Mouse (Mus musculus): ENCODE data around the gene Elfn1.
"Not testable (repeated sequence)": the region's sequence is repeated elsewhere in the genome, so short reads cannot be mapped to it uniquely, and the experiment has no call there.

Elfn1 gene

DNA sequence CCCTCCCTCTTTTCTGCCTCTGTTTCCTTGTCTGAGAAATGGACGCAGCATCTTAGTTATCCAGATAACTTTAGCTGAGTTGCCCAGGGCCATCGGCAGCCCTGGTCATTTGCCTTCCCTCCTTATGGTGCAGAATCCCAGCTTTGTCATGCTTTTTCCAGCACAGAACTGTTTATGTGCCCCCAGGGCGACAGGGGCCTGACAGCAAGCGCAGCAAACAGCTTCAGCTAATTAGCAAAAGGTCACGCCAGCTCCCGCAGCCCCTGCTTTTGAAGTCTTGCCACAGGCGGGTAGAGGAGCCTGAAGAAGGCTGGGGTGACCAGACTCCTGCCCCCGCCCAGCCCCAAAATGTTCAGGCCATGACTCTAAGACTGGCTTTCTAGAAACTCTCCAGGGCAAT, 41.6 kb downstream of the Elfn1 start:
- in situ Hi-C loops (cut with MboI; ENCODE audit: low pct_unique_long_range_greater_than_20kb in 1 of 2, low sequenced_read_pairs in 2 of 2, unreplicated experiment in 1 of 2) = no loop called here

DNA sequence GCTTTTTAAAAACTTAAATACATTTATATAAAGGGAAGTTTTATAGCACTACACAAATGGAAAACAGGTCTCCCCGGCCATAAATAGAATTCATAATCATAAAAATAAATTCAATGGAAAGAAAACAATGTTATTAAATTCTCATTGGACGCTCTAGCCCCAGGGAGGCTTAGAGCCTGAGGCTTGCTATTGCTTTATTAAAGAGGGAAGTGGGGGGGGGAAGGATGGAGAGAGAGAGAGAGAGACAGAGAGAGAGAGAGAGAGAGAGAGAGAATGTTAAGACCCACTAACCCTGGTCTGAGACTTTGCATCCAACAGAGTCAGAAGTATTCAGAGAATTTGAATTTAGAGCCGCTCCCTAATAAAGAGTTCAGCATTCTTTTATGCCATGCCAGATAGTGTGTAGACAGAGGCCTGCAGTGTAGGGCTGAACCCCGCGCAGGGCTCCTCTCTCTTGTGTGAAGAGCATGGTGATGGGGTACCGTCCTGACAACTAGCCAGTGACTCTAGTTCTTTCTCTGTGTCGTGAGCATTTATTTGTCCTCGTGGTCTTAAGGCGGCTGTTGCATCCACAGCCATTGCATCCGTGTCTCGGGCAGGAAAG, 42.3 kb downstream of the Elfn1 start:
- in situ Hi-C loops (cut with MboI; ENCODE audit: low pct_unique_long_range_greater_than_20kb in 1 of 2, low sequenced_read_pairs in 2 of 2, unreplicated experiment in 1 of 2) = no loop called here

- in situ Hi-C loops (cut with MboI; ENCODE audit: low pct_unique_long_range_greater_than_20kb in 1 of 2, low sequenced_read_pairs in 2 of 2, unreplicated experiment in 1 of 2) = no loop called here
Observed at GRCm38 (mm10) chr5:139956859-139957258, 49.1 kb downstream of the Elfn1 start.

GRCm38 (mm10) chr5:139959741-139960140, 52.0 kb downstream of the Elfn1 start:
- in situ Hi-C loops (cut with MboI; ENCODE audit: low pct_unique_long_range_greater_than_20kb in 1 of 2, low sequenced_read_pairs in 2 of 2, unreplicated experiment in 1 of 2) = no loop called here

GRCm38 (mm10) chr5:139964391-139964790, 56.6 kb downstream of the Elfn1 start:
- in situ Hi-C loops (cut with MboI; ENCODE audit: low pct_unique_long_range_greater_than_20kb in 1 of 2, low sequenced_read_pairs in 2 of 2, unreplicated experiment in 1 of 2) = no loop called here

DNA sequence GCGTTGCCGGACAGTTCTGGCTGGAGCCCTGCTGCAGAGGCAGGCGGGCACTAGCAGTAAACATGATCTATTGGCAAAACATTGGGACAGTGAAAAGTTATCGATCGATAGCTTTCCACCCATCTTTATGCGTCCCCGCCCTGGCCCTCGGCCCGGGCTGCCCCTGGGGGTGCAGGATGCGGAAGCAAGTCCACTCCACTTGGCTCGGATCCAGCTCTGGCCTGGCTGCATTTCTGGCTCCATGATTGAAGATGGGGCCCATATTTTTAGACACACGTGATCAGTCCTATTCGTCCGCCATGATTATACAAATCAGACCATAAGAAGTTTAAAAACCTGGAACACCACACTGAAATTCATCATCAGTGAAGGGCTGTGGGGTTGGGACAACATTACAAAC, 57.9 kb downstream of the Elfn1 start:
- in situ Hi-C loops (cut with MboI; ENCODE audit: low pct_unique_long_range_greater_than_20kb in 1 of 2, low sequenced_read_pairs in 2 of 2, unreplicated experiment in 1 of 2) = no loop called here

GRCm38 (mm10) chr5:139969151-139969948, 61.6 kb downstream of the Elfn1 start:
- in situ Hi-C loops (cut with MboI; ENCODE audit: low pct_unique_long_range_greater_than_20kb in 1 of 2, low sequenced_read_pairs in 2 of 2, unreplicated experiment in 1 of 2) = no loop called here

GRCm38 (mm10) chr5:139970186-139970631, 62.5 kb downstream of the Elfn1 start:
- in situ Hi-C loops (cut with MboI; ENCODE audit: low pct_unique_long_range_greater_than_20kb in 1 of 2, low sequenced_read_pairs in 2 of 2, unreplicated experiment in 1 of 2) = no loop called here

DNA sequence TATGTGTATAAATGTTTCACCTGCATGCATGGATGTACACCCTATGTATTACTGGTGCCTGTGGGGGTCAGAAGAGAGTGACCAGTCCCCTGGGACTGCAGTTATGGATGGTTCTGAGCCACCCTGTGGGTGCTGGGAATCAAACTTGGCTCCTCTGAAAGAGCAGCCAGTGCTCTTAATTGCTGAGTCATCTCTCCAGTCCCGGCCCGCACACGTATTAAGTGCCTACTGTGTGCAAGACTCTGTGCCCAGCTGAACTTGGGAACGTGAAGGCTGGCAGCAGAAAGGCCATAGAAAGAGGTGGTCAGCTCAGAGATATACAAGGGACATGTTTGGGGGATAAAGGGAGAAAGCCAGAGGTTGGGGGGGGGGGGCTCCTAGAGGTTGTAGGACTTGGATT, 68.8 kb downstream of the Elfn1 start:
- in situ Hi-C loops (cut with MboI; ENCODE audit: low pct_unique_long_range_greater_than_20kb in 1 of 2, low sequenced_read_pairs in 2 of 2, unreplicated experiment in 1 of 2) = no loop called here

GRCm38 (mm10) chr5:139977476-139977875, 69.7 kb downstream of the Elfn1 start:
- in situ Hi-C loops (cut with MboI; ENCODE audit: low pct_unique_long_range_greater_than_20kb in 1 of 2, low sequenced_read_pairs in 2 of 2, unreplicated experiment in 1 of 2) = no loop called here

GRCm38 (mm10) chr5:139978525-139979276, 71.0 kb downstream of the Elfn1 start:
- in situ Hi-C loops (cut with MboI; ENCODE audit: low pct_unique_long_range_greater_than_20kb in 1 of 2, low sequenced_read_pairs in 2 of 2, unreplicated experiment in 1 of 2) = no loop called here

DNA sequence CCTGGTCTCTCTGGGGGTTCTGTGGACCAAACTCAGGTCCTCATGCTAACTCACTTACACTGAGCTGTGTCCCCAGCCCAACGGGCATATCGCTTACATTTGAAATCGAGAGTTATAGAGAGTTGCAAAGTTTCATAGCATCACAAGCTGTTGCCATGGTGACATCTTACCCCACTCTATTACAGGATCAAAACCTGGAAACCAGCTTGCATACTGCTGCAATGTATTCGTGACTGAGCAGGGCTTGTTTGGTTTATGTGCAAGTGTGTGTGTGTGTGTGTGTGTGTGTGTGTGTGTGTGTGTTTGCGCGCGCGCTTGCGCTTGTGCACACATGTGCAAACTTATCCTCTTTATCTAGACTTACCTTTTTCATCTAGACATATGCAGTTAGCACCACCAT, 71.6 kb downstream of the Elfn1 start:
- in situ Hi-C loops (cut with MboI; ENCODE audit: low pct_unique_long_range_greater_than_20kb in 1 of 2, low sequenced_read_pairs in 2 of 2, unreplicated experiment in 1 of 2) = no loop called here

DNA sequence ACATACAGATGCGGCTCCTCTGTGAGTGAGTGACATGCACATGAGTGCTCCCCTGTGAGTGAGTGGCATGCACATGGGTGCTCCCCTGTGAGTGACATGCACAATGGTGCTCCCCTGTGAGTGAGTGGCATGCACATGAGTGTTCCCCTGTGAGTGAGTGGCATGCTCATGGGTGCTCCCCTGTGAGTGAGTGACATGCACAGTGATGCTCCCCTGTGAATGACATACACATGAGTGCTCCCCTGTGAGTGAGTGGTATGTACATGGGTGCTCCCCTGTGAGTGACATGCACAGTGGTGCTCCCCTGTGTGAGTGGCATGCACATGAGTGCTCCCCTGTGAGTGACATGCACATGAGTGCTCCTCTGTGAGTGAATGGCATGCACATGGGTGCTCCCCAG, 74.2 kb downstream of the Elfn1 start:
- in situ Hi-C loops (cut with MboI; ENCODE audit: low pct_unique_long_range_greater_than_20kb in 1 of 2, low sequenced_read_pairs in 2 of 2, unreplicated experiment in 1 of 2) = no loop called here

DNA sequence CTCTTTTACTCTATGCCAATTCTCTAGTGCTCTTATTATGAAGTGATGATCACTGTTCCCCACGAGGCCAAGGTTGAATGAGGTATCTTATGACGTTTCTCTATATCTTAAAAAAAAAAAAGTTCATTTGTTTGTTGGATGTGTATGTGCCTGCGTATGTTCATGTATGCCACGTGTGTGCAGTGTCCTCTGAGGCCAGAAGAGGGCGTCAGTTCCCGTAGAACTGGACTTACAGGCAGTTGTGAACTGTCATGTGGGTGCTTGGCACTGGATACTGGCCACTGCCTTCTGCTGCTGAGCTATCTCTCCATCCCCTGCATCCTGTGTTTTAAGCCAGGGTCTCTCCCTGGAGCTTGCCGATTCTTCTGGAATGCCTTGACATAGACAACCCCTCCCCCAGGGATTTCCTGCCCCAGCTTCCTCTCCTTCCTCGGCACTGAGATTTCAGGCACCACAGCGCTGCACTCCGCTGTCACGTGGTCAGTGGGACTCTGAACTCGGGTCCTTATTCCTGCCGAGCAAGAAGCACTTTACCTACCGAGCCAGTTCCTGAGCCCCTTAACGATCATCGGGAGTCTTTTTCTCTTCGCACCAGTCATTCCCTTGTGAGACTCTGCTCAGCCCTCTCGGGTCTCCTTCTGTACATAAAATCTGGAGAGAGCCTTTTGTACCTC, 77.5 kb downstream of the Elfn1 start:
- in situ Hi-C loops (cut with MboI; ENCODE audit: low pct_unique_long_range_greater_than_20kb in 1 of 2, low sequenced_read_pairs in 2 of 2, unreplicated experiment in 1 of 2) = no loop called here

DNA sequence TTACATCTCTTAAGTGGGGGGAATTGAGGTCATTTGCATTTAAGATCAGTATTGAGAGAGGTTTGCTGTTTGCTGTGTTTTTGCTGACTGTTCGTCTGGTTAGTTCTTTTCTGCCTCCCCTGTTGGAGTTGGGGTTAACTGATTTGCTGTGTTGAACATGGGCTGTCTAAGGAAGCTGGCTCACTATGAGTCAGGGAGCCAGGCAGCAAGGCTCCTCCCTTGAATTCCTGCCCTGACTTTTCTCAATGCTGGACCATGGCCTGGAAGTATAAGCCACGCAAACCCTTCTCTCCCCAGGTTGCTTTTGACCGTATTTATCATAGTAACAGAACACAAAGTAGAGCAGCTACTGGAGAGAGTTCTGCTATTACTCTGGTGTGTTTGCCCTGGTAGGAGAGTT, 83.8 kb downstream of the Elfn1 start:
- in situ Hi-C loops (cut with MboI; ENCODE audit: low pct_unique_long_range_greater_than_20kb in 1 of 2, low sequenced_read_pairs in 2 of 2, unreplicated experiment in 1 of 2) = no loop called here

- in situ Hi-C loops (cut with MboI; ENCODE audit: low pct_unique_long_range_greater_than_20kb in 1 of 2, low sequenced_read_pairs in 2 of 2, unreplicated experiment in 1 of 2) = not testable (repeated sequence)
Observed at GRCm38 (mm10) chr5:139998321-139998720, 90.6 kb downstream of the Elfn1 start.

DNA sequence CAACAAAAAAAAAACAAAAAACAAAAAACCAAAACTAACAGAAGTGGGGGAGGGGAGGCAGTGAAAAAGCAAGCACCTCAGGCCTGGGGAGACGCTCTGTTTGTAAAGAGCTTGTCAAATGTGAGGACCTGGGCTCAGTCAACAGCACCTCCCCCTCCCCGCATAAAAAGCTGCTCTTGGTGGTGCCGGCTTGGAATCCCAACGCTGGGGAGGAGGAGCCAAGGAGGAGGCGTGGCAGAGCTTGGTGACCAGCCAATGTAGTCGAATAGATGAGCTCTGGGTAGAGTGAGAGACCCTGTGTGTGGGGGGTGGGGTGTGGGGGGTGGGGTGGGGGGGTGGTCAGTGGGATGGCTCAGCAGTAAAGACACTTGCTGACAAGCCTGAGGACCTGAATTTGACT, 91.2 kb downstream of the Elfn1 start:
- in situ Hi-C loops (cut with MboI; ENCODE audit: low pct_unique_long_range_greater_than_20kb in 1 of 2, low sequenced_read_pairs in 2 of 2, unreplicated experiment in 1 of 2) = no loop called here

GRCm38 (mm10) chr5:140002541-140002940, 94.8 kb downstream of the Elfn1 start:
- in situ Hi-C loops (cut with MboI; ENCODE audit: low pct_unique_long_range_greater_than_20kb in 1 of 2, low sequenced_read_pairs in 2 of 2, unreplicated experiment in 1 of 2) = no loop called here

DNA sequence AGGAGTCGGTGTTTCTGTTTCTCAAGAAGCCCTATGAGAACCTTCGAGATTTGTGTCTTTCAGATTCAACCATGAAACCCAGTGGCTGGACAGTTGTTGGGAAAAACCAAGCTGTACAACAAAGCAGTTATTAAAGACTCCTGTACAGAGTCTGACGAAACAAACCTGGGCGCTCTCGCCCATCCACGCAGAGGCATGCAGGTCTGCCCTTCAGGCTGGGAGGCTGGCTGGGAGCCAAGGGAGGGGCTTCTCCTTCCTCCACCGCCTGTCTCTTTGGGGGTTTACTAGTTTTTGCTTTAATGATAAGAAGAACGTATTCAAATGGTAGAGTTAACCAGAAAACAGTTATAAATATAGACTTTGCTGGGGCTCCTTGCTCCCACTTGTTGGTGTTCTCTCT, 99.1 kb downstream of the Elfn1 start:
- in situ Hi-C loops (cut with MboI; ENCODE audit: low pct_unique_long_range_greater_than_20kb in 1 of 2, low sequenced_read_pairs in 2 of 2, unreplicated experiment in 1 of 2) = no loop called here
